Mouse (Mus musculus): ENCODE measurements around the gene Zfp553.

DNA sequence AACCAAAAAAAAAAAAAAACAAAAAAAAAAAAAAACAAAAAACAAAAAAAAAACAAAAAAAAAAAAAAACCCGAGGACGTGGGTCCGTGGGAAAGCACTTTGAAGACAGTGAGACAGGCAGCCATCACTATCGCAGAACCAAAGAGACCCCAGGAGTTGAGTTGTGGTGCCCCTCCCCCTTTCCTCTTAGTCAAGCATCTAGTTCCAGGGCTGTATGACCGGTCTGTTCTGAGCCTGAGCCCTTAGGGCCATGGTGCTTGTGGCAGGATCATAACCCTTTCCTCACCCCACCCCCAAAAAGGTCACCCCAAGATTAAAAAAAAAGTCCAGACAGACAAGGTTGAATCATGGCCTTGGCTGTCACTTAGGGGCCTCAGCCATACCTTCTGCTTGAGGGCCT, 16.6 kb upstream of the Zfp553 start:
- TF ChIP-seq POLR2A (IDR thresholded peaks at IDR 0.05; ENCODE audit: borderline replicate concordance, insufficient read depth, low read length): no peak
- no peak for TF ChIP-seq CTCF (IDR thresholded peaks at IDR 0.05; ENCODE audit: borderline replicate concordance, insufficient read depth, low read depth, low read length)
